Mouse (Mus musculus) left cerebral cortex, adult 2 months (tissue): ENCODE measurements at regions not wholly inside any gene's neighbourhood (a gene's known extent, or its start where the extent isn't known, plus 50 kb on each side); places are given as distances from the start of the nearest gene placed in this dataset.
A peak's percentile ranks its signal among the peaks of the same experiment; 100 is the strongest.

Experiments
- DNase-seq, 2 experiments: peaks; one replicate each; pipeline ENCODE4 v3.0.0; 2021 to 2022; ENCODE audit warnings: low spot score in 2 of 2, mixed read lengths in 1 of 2; ENCODE audit errors: extremely low spot score in 1 of 2
- H3K27ac ChIP-seq: fragments of 200-600 bp; 2 replicates; pipeline ENCODE4 v1.8.1; 2022
- H3K4me3 ChIP-seq: fragments of 200-600 bp; 2 replicates; pipeline ENCODE4 v1.8.1; 2022
- CTCF ChIP-seq: fragments of 200-600 bp; IDR thresholded peaks from 2 replicates; pipeline ENCODE4 v1.8.1; 2022; ENCODE audit warnings: antibody characterized with exemption, mild to moderate bottlenecking, moderate library complexity
- intact Hi-C: fragments of 180-260 bp; cut with DNase I; formaldehyde crosslinking; loops from one replicate; pipeline ENCODE4 v1.15.1; 2025

- TF ChIP-seq CTCF: no peak
- DNase-seq: no peak
- intact Hi-C loops: no loop called here
- no peak overlapping the region for H3K4me3 ChIP-seq
- no peak overlapping the region for H3K27ac ChIP-seq
Observed at GRCm38 (mm10) chr9:111900196-111900595, 210.0 kb upstream of the Stac start.

- H3K4me3 ChIP-seq: no peak overlapping the region
- DNase-seq: no peak
- intact Hi-C loops: loop anchor here (2.0 kb wide), 1 partner anchor 59 kb away; no protein-coding TSS in a partner anchor
- H3K27ac ChIP-seq: no peak overlapping the region
- TF ChIP-seq CTCF: no peak
Observed at GRCm38 (mm10) chr9:111897626-111898025, 207.5 kb upstream of the Stac start.

GRCm38 (mm10) chr9:111879710-111880109 lies 189.6 kb upstream of the Stac start:
- H3K4me3 ChIP-seq: no peak overlapping the region
- DNase-seq: no peak
- no peak for TF ChIP-seq CTCF
- no peak overlapping the region for H3K27ac ChIP-seq
- intact Hi-C loops: no loop called here

- Histone ChIP-seq H3K4me3 (no peak overlapping the region), H3K27ac (no peak overlapping the region)
- intact Hi-C loops: no loop called here
- DNase-seq: no peak
- TF ChIP-seq CTCF: no peak
Observed at GRCm38 (mm10) chr9:111876846-111877245, 186.7 kb upstream of the Stac start.

- no peak for TF ChIP-seq CTCF
- Histone ChIP-seq H3K4me3 (no peak overlapping the region), H3K27ac (no peak overlapping the region)
- intact Hi-C loops: no loop called here
- peak in 1 of 2 experiments; percentile 13 for DNase-seq
Observed at GRCm38 (mm10) chr9:111870466-111870865, 180.3 kb upstream of the Stac start.

- no peak for TF ChIP-seq CTCF
- no peak overlapping the region for H3K27ac ChIP-seq
- intact Hi-C loops: no loop called here
- DNase-seq: no peak
- H3K4me3 ChIP-seq: no peak overlapping the region
Observed at GRCm38 (mm10) chr9:111869801-111870382, 179.7 kb upstream of the Stac start.

- intact Hi-C loops: no loop called here
- Histone ChIP-seq H3K4me3 (no peak overlapping the region), H3K27ac (no peak overlapping the region)
- no peak for TF ChIP-seq CTCF
- no peak for DNase-seq
Observed at GRCm38 (mm10) chr9:111858051-111858450, 167.9 kb upstream of the Stac start.

GRCm38 (mm10) chr9:111854976-111855375 lies 164.8 kb upstream of the Stac start:
- no peak for TF ChIP-seq CTCF
- intact Hi-C loops: no loop called here
- DNase-seq: no peak
- Histone ChIP-seq H3K4me3 (no peak overlapping the region), H3K27ac (no peak overlapping the region)

GRCm38 (mm10) chr9:111846366-111846765 lies 156.2 kb upstream of the Stac start:
- intact Hi-C loops: no loop called here
- no peak for TF ChIP-seq CTCF
- H3K4me3 ChIP-seq: no peak overlapping the region
- no peak overlapping the region for H3K27ac ChIP-seq
- DNase-seq: no peak

- no peak for DNase-seq
- Histone ChIP-seq H3K4me3 (no peak overlapping the region), H3K27ac (no peak overlapping the region)
- intact Hi-C loops: no loop called here
- TF ChIP-seq CTCF: no peak
Observed at GRCm38 (mm10) chr9:111841151-111841550, 151.0 kb upstream of the Stac start.

GRCm38 (mm10) chr9:111838069-111838820 lies 148.1 kb upstream of the Stac start:
- peak; percentile 26 to 44 for DNase-seq
- H3K27ac ChIP-seq: peak overlapping the region; percentile 34; the same call in 1 of the 2 replicates
- intact Hi-C loops: loop anchor here (2.0 kb wide), 1 partner anchor 59 kb away; no protein-coding TSS in a partner anchor
- no peak overlapping the region for H3K4me3 ChIP-seq
- TF ChIP-seq CTCF: no peak

GRCm38 (mm10) chr9:111822094-111822493 lies 131.9 kb upstream of the Stac start:
- TF ChIP-seq CTCF: no peak
- no peak for DNase-seq
- Histone ChIP-seq H3K27ac (no peak overlapping the region), H3K4me3 (no peak overlapping the region)
- intact Hi-C loops: no loop called here

- DNase-seq: no peak
- intact Hi-C loops: no loop called here
- Histone ChIP-seq H3K27ac (no peak overlapping the region), H3K4me3 (no peak overlapping the region)
- TF ChIP-seq CTCF: no peak; the same call in 1 of the 2 replicates
Observed at GRCm38 (mm10) chr9:111817461-111817860, 127.3 kb upstream of the Stac start.
